Mouse (Mus musculus): Measurements from ENCODE around the gene Cpsf6. TPM values are rescaled to one million over a fixed set of nuclear protein-coding genes. Genes with fewer than 3 reads are reported as not detected.
A peak's percentile ranks its signal among the peaks of the same experiment; 100 is the strongest.

Gene Cpsf6
- polyA plus RNA-seq, 1 experiment from 2014 or later: 301 TPM

DNA sequence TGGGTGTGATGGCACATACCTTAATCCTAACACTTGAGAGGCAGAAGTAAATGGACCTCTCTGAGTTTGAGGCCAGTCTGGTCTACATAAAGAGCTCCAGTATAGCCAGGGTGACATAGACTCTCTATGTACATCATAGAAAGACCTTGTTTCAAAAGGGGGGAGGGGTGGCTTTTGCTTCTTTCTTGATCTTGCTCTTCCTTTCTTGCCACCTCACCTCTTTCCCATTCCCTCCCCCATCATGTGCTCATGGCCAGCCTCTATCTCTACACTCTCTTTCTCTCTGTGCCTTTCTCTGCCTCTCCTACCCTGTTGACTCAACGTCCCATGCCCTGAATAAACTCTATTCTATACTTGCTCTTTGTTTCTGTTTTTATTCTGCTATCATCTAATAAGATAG, 6.4 kb upstream of the Cpsf6 start:
- no peak for ATAC-seq (ENCODE audit: low FRiP score)
- 83% methylated on average over 1 of the region's 1 CpGs for WGBS
- H3K9ac ChIP-seq: no peak overlapping the region

DNA sequence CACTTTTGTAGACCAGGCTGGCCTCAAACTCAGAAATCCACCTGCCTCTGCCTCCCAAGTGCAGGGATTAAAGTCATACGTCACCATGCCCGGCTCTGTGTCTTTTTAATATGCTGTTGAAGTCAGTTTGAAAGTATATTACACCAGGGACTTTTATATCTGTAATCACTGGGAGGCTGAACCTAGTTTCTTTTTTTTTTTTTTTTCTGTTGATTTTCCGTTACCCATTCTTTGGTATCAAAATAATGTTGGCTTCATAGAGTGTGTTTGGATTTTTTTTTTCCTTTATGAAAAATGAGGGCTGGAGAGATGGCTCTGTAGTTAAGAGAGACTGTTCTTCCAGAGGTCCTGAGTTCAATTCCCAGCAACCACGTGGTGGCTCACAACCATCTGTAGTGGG, 5.6 kb upstream of the Cpsf6 start:
- no peaks in the 10 kb centered on the region for H3K36me3 ChIP-seq (replicated peaks)
- no peak overlapping the region for H3K4me2 ChIP-seq
- H3K27me3 ChIP-seq: no peaks in the 10 kb centered on the region
- H3K27ac ChIP-seq: no peak overlapping the region
- no peak overlapping the region for H3K4me3 ChIP-seq (replicated peaks)
- no peak for ATAC-seq (ENCODE audit: low FRiP score)
- WGBS: 81% methylated on average over 4 of the region's 4 CpGs
- H3K4me1 ChIP-seq: no peaks in the 10 kb centered on the region
- H3K9me3 ChIP-seq: no peaks in the 10 kb centered on the region
- H3K9ac ChIP-seq: no peak overlapping the region

More for the DNA sequence above, 6.4 kb upstream of the Cpsf6 start:
- Histone ChIP-seq H3K4me3 (replicated peaks) (no peak overlapping the region), H3K27ac (no peak overlapping the region), H3K4me2 (no peak overlapping the region), H3K4me1 (no peaks in the 10 kb centered on the region), H3K36me3 (replicated peaks) (no peaks in the 10 kb centered on the region), H3K9me3 (no peaks in the 10 kb centered on the region), H3K27me3 (no peaks in the 10 kb centered on the region)

DNA sequence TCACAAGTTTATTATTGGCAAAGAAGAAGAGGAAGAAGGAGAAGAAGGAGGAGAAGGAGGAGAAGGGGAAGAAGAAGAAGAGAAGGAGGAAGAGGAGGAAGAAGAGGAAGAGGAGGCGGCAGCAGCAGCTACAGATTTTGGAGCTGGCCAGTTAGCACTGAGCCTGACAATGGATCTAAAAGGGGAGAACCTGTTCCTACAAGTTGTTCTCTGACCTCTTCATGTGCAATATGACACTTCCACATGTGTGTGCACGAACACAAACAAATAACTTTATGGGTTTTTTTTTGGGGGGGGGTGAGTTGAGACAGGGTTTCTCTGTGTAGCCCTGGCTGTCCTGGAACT, 5.2 kb upstream of the Cpsf6 start:
- 96% methylated on average over 2 of the region's 2 CpGs for WGBS
- no peaks in the 10 kb centered on the region for H3K4me1 ChIP-seq
- H3K4me2 ChIP-seq: no peak overlapping the region
- no peak overlapping the region for H3K4me3 ChIP-seq (replicated peaks)
- no peak overlapping the region for H3K9ac ChIP-seq
- no peak for ATAC-seq (ENCODE audit: low FRiP score)
- no peaks in the 10 kb centered on the region for H3K36me3 ChIP-seq (replicated peaks)
- H3K9me3 ChIP-seq: no peaks in the 10 kb centered on the region
- no peak overlapping the region for H3K27ac ChIP-seq
- H3K27me3 ChIP-seq: no peaks in the 10 kb centered on the region

DNA sequence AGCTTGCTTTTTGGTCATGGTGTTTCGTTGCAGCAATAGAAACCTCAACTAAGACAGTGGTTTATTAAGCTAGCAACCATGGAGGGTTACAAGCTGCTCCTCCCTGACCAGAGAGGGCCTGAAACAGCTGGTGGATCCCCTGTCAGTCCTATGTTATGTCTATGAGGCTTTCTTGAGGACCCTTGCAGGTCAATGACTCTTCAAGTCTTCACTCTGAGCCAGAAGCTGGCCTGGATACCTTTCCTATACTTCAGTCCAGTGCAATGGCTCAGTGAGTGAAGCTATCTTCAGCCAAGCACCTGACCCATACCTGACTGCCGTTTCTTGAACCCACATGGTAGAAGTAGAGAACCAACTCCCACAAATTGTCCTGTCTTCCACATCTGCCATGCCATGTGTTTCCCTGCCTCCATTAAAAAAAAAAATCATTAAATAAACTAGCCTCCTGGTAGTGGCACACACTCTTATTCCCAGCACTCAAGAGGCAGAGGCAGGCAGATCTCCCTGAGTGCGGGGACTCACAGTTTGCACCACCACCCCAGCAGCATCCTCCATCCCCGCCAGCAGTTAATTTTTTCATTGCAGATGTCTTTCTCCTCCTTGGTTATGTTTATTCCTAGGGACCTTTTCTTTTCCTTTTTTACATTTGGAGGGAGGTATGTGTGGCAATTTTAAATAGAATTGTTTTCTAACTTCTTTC, 4.7 kb upstream of the Cpsf6 start:
- Histone ChIP-seq H3K4me3 (replicated peaks) (no peak overlapping the region), H3K27me3 (no peaks in the 10 kb centered on the region), H3K9me3 (no peaks in the 10 kb centered on the region), H3K27ac (no peak overlapping the region), H3K4me2 (no peak overlapping the region), H3K9ac (no peak overlapping the region), H3K36me3 (replicated peaks) (no peaks in the 10 kb centered on the region), H3K4me1 (no peaks in the 10 kb centered on the region)
- WGBS: 88% methylated on average over 4 of the region's 4 CpGs
- no peak for ATAC-seq (ENCODE audit: low FRiP score)

DNA sequence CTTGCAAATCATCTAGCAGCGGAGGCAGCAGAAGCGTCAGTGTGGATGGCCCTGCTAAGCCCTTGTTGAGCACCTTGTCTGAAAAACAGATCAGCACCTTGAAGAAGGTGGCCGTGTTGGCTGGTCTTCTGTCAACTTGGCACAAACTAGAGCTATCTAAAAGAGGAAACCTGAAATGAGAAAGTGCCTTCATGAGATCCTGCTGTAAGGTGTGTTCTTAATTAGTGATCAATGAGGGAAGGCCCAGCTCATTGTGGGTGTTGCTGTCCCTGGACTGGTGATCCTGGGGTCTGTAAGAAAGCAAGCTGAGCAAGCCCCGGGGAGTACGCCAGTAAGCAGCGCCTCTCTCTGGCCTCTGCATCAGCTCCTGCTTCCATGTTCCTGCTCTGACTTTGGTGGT, 4.1 kb upstream of the Cpsf6 start:
- no peaks in the 10 kb centered on the region for H3K27me3 ChIP-seq
- H3K9ac ChIP-seq: no peak overlapping the region
- H3K4me1 ChIP-seq: no peaks in the 10 kb centered on the region
- no peak for ATAC-seq (ENCODE audit: low FRiP score)
- H3K36me3 ChIP-seq (replicated peaks): no peaks in the 10 kb centered on the region
- no peak overlapping the region for H3K4me2 ChIP-seq
- no peak overlapping the region for H3K4me3 ChIP-seq (replicated peaks)
- no peaks in the 10 kb centered on the region for H3K9me3 ChIP-seq
- no peak overlapping the region for H3K27ac ChIP-seq
- WGBS: 74% methylated on average over 6 of the region's 6 CpGs

DNA sequence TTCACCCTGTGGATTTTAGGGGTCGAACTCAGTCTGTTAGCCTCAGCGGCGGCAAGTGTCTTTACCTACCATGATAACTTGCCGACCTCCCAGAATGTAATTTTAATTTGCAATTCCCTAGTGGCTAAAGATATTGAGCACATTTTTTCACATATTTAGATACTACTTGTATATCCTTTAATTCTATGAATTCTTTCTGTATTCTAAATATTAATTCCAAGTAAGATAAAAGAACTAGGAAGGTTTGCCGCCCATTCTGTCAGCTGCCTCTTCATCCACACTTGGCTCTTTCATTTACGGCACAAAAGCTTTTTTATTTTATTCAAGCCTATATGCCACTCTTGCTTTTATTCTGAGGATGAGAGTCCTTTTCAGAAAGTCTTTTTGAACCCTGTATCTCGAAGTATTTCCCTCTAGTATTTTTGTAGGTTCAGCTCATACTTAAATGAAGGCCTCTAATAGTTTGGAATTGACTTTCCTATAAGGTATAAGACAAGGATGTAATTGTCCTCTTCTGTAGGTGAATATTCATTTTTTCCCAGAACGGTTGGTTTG, 3.3 kb upstream of the Cpsf6 start:
- Histone ChIP-seq H3K27me3 (no peaks in the 10 kb centered on the region), H3K9me3 (no peaks in the 10 kb centered on the region), H3K27ac (no peak overlapping the region), H3K4me2 (no peak overlapping the region), H3K9ac (no peak overlapping the region), H3K4me3 (replicated peaks) (no peak overlapping the region), H3K36me3 (replicated peaks) (no peaks in the 10 kb centered on the region), H3K4me1 (no peaks in the 10 kb centered on the region)
- ATAC-seq (ENCODE audit: low FRiP score): no peak
- WGBS: 64% methylated on average over 8 of the region's 8 CpGs

DNA sequence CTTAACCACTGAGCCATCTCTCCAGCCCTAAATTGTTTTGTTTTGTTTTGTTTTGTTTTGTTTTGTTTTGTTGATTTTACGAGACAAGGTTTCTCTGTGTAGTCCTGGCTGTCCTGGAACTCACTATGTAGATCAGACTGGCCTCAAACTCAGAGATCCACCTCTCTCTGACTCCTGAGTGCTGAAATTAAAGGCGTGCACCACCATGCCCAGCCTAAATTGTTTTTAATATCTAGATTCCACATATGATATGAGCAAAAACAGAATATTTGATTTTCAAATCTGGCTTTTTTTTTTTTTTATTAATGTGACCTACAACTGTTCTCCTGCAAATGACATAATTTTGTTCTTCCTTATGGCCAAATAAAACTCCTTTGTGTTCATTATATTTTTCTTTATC, 2.3 kb upstream of the Cpsf6 start:
- 88% methylated on average over 2 of the region's 2 CpGs for WGBS
- no peak for ATAC-seq (ENCODE audit: low FRiP score)
- H3K9ac ChIP-seq: no peak overlapping the region
- peaks cover 3% of the 10 kb centered on the region for H3K4me1 ChIP-seq
- H3K4me2 ChIP-seq: no peak overlapping the region
- no peaks in the 10 kb centered on the region for H3K27me3 ChIP-seq
- no peak overlapping the region for H3K27ac ChIP-seq
- H3K36me3 ChIP-seq (replicated peaks): no peaks in the 10 kb centered on the region
- H3K4me3 ChIP-seq (replicated peaks): no peak overlapping the region
- no peaks in the 10 kb centered on the region for H3K9me3 ChIP-seq

DNA sequence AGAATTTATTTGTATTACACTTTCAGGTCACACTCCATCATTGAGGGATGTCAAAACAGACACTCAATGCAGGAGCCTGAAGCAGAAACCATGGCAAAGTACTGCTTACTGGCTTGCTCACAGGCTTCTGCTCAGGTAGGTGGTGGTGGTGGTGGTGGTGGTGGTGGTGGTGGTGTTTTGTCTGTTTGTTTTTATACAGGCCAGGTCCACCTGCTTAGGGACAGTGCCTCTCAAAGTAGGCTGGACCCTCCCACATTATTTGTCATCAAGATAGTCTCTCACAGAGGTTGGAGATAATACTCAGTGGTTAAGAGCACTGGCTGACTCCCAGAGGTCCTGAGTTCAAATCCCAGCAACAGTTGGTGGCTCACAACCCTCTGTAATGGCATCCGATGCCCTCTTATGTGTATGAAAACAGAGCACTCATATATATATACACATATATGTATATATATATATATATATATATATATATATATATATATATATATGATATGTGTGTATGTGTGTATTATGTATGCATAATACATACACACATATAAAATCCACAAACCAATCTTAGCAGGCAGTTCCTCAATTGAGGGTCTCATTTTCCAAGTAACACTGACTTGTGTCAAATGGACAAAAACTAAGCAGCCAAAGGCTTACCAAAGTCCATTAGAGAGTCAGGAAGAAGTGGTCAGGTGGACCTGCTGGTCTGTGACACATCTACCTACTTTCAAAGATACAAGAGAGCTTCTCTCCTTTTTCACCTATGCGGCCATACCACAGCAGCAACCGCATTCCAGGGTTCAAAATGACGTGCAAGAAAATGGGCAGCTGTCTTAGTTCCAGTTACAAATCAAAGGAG, 1.1 kb upstream of the Cpsf6 start:
- peaks cover 3% of the 10 kb centered on the region for H3K4me1 ChIP-seq
- H3K4me3 ChIP-seq (replicated peaks): no peak overlapping the region
- no peaks in the 10 kb centered on the region for H3K27me3 ChIP-seq
- no peaks in the 10 kb centered on the region for H3K9me3 ChIP-seq
- no peak overlapping the region for H3K4me2 ChIP-seq
- no peaks in the 10 kb centered on the region for H3K36me3 ChIP-seq (replicated peaks)
- ATAC-seq (ENCODE audit: low FRiP score): no peak
- H3K9ac ChIP-seq: no peak overlapping the region
- 94% methylated on average over 4 of the region's 4 CpGs for WGBS
- H3K27ac ChIP-seq: no peak overlapping the region

DNA sequence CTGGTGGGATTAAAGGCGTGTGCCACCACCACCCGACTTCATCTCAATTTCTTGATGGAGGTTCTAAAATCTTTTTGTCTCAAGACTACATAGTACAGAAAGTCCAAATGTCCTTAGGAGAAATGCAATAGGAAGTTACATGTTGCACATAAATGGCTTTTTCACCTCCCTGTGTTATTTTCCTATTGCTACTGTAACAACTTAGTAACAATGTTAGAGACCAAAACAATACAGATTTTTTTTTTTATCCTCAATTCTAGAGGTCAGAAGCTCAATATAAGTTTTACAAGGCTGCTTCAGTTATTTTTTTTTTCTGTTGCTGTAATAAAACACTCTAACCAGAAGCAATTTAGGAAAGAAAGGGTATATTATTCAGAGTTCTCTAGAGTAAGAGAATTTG, 374 bp downstream of the Cpsf6 start:
- Histone ChIP-seq H3K9ac (no peak overlapping the region), H3K4me2 (no peak overlapping the region), H3K27ac (no peak overlapping the region), H3K36me3 (replicated peaks) (no peaks in the 10 kb centered on the region), H3K4me3 (replicated peaks) (no peak overlapping the region), H3K4me1 (peaks cover 11% of the 10 kb centered on the region), H3K9me3 (no peaks in the 10 kb centered on the region), H3K27me3 (no peaks in the 10 kb centered on the region)
- WGBS: 90% methylated on average over 2 of the region's 2 CpGs
- no peak for ATAC-seq (ENCODE audit: low FRiP score)

DNA sequence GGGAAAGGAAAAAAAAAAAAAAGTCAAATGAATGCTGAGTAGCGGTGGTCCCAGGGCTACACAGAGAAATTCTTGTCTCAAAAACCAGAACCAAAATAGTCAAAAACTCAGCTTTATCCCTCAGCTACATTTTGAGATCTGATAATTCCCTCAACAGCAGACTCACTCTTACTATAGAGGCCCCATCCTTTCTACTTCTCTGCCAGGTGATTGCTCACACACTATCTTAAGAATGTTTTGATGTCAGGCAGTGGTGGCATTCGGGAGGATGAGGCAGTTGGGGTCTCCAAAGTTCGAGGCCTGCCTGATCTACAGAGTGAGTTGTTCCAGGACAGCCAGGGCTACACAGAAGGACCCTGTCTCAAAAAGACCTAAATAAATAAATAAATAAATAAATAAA, 1.2 kb downstream of the Cpsf6 start:
- WGBS: 92% methylated on average over 3 of the region's 3 CpGs
- no peak overlapping the region for H3K9ac ChIP-seq
- H3K4me1 ChIP-seq: peaks cover 17% of the 10 kb centered on the region
- H3K9me3 ChIP-seq: no peaks in the 10 kb centered on the region
- no peak overlapping the region for H3K4me2 ChIP-seq
- H3K27ac ChIP-seq: no peak overlapping the region
- H3K36me3 ChIP-seq (replicated peaks): no peaks in the 10 kb centered on the region
- no peak overlapping the region for H3K4me3 ChIP-seq (replicated peaks)
- H3K27me3 ChIP-seq: no peaks in the 10 kb centered on the region
- no peak for ATAC-seq (ENCODE audit: low FRiP score)

DNA sequence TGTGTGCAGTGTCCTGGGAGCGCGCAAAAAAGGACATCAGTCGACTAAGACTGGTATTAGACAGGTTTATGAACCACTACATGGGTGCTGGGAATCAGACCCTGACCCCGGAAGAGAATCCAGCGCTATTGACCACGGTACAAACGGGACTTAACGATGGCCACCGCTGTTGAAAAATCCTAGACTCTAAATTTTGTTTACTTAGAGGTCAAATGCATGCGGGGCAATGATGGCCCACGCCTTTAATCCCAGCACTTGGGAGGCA, 1.6 kb downstream of the Cpsf6 start:
- Histone ChIP-seq H3K27me3 (no peaks in the 10 kb centered on the region), H3K4me1 (peaks cover 17% of the 10 kb centered on the region), H3K9ac (no peak overlapping the region), H3K4me3 (replicated peaks) (no peak overlapping the region), H3K27ac (no peak overlapping the region), H3K36me3 (replicated peaks) (no peaks in the 10 kb centered on the region), H3K4me2 (no peak overlapping the region), H3K9me3 (no peaks in the 10 kb centered on the region)
- 94% methylated on average over 11 of the region's 11 CpGs for WGBS
- ATAC-seq (ENCODE audit: low FRiP score): no peak

DNA sequence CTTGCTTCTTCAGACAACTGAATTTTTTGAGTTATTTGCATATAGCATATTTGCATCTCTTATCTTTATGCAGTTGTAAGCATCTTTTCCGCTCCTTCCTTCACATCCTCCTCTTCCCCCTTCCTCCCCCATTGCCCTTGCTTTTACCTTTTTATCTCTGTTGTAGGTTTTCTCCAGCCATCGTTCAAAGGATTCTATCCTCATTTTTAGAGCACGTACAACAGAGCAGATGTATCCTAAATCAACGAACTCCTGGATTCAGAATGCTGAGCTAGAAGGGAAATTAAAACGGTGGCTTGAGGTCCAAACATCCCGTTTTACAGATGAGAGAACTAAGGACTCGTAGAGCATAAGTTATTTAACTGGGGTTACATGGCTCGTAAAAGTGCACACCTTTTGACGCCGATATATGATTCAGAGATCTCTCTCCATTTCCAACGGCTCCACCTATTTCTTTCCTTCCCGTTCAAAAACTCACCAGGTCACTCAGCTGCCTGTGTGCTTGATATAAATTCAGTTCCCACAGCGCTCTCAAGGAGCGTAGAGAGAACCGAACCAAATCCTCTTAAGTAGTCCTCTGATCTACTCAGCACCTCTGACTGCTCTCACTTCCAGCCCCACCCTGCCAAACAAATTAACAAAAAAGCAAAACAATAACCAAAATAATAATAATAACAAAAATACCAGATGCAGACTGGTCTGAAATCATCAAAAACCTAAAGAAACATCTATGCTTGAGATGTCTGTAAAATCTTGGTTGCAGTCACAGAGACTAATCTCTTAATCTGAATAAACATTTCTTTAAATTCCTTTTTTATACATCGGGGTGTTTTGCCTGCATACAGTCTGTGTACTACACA, 2.2 kb downstream of the Cpsf6 start:
- 17% methylated on average over 16 of the region's 16 CpGs for WGBS
- Histone ChIP-seq H3K27me3 (no peaks in the 10 kb centered on the region), H3K27ac (peak overlapping the region; percentile 94), H3K9me3 (no peaks in the 10 kb centered on the region), H3K4me2 (peak overlapping the region; percentile 58), H3K4me3 (replicated peaks) (peak overlapping the region; percentile 99), H3K9ac (peak overlapping the region; percentile 64), H3K4me1 (peaks cover 17% of the 10 kb centered on the region), H3K36me3 (replicated peaks) (no peaks in the 10 kb centered on the region)
- no peak for ATAC-seq (ENCODE audit: low FRiP score)
